Mouse (Mus musculus): ENCODE data around the gene Gm16485. TPM values are rescaled to one million over a fixed set of nuclear protein-coding genes. Genes with fewer than 3 reads are reported as not detected.

The Gm16485 gene
- total RNA-seq (2023): not detected

DNA sequence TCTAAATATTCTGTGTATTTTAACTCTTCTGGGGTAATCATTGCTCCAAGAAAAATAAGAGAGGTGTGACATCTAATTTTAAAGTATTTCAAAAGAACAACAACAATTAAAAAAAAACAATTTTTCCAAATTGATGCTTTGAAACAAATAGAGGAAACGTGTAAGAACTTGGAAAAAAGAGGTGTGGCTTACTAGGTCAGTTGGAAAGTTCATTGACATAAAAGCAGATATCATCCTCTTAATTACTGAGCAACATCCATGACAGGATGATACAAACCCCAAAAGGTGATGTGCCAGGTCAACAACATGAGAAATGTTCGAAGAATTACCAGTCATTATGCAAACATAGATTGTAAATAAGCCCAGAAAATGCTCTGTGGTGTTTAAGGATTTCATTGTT lies at the start of gene Gm16485:
Gm16485 (plus strand) TSS at position 301 of the 400 bp plus-strand sequence.

Other genes with a start within 250 kb of the Gm16485 start
- gene Pgr, start 72.0 kb upstream of the Gm16485 start, total RNA-seq (2023): not detected